In genomic region chr17:23564368-23564715, GRCm38 (mm10) we compare ENCODE assay signal across 9 mouse cellular contexts. TPM values are rescaled to one million over a fixed set of nuclear protein-coding genes. Genes with fewer than 3 reads are reported as not detected.
DNase-seq lines count a peak whose midpoint lies in the region; ATAC-seq and TF ChIP-seq lines count a peak whose summit lies in the region.
"Had no signal": no experiment of that assay in that cellular context is flagged by ENCODE, and none has a peak within 500 bp of the region (broad histone marks: within the 10 kb centered on the region; RNA-seq: fewer than 3 reads in every experiment).

No protein-coding gene starts in this region.

- H3K4me3 ChIP-seq in layer of hippocampus, adult 2 months: peak overlapping the region; percentile 83
- peak overlapping the region; percentile 69 for H3K4me3 ChIP-seq in embryonic facial prominence, embryonic 11.5 days (ENCODE audit: low read depth, low read length)
- H3K4me3 ChIP-seq in hindbrain, embryonic 16.5 days (ENCODE audit: low read length): peak overlapping the region; percentile 90
- H3K4me3 ChIP-seq in midbrain, embryonic 15.5 days: peak overlapping the region; percentile 87

- H3K4me1 ChIP-seq in embryonic facial prominence, embryonic 11.5 days (ENCODE audit: control insufficient read depth, insufficient read depth, low read length): no peaks in the 10 kb centered on the region
- H3K4me1 ChIP-seq in hindbrain, embryonic 16.5 days (ENCODE audit: control insufficient read depth, insufficient read depth, low read depth, low read length): peaks cover 14% of the 10 kb centered on the region
- peaks cover 17% of the 10 kb centered on the region for H3K4me1 ChIP-seq in midbrain, embryonic 15.5 days

- 2% methylated on average over 8 of the region's 8 CpGs for WGBS in embryonic facial prominence, embryonic 11.5 days
- WGBS in hindbrain, embryonic 16.5 days: under 1% methylated on average over 8 of the region's 8 CpGs
- 1% methylated on average over 8 of the region's 8 CpGs for whole genome bisulfite sequencing in midbrain, embryonic 15.5 days

- H3K9me3 ChIP-seq in embryonic facial prominence, embryonic 11.5 days (replicated peaks; ENCODE audit: control insufficient read depth, low read length): no peaks in the 10 kb centered on the region
- H3K9me3 ChIP-seq in hindbrain, embryonic 16.5 days (ENCODE audit: control insufficient read depth, low read length): no peaks in the 10 kb centered on the region
- H3K9me3 ChIP-seq in midbrain, embryonic 15.5 days: no peaks in the 10 kb centered on the region

- no peak for DNase-seq in layer of hippocampus, adult 2 months (ENCODE audit: low spot score in 2 of 2)
- DNase-seq in layer of hippocampus, postnatal 14 days (ENCODE audit: low spot score in 2 of 2): no peak
- DNase-seq in embryonic facial prominence, embryonic 11.5 days (ENCODE audit: low spot score): no peak
- DNase-seq in cerebellum, adult 11 months: no peak
- DNase-seq in thymus, postnatal 4 days: no peak

- peak overlapping the region; percentile 65 for H3K4me2 ChIP-seq in embryonic facial prominence, embryonic 11.5 days (ENCODE audit: low read depth, low read length)
- H3K4me2 ChIP-seq in hindbrain, embryonic 16.5 days (ENCODE audit: low read length): peak overlapping the region; percentile 92
- peak overlapping the region; percentile 82 for H3K4me2 ChIP-seq in midbrain, embryonic 15.5 days

- TF ChIP-seq CTCF in layer of hippocampus, adult 2 months (conservative IDR thresholded peaks at IDR 0.05): no peak

- peak overlapping the region; percentile 87 for H3K9ac ChIP-seq in embryonic facial prominence, embryonic 11.5 days (replicated peaks; ENCODE audit: low read length)
- peak overlapping the region; percentile 95 for H3K9ac ChIP-seq in hindbrain, embryonic 16.5 days (ENCODE audit: low read depth, low read length)
- peak overlapping the region; percentile 87 for H3K9ac ChIP-seq in midbrain, embryonic 15.5 days

- H3K27ac ChIP-seq in layer of hippocampus, adult 2 months: peak overlapping the region; percentile 92
- H3K27ac ChIP-seq in embryonic facial prominence, embryonic 11.5 days (replicated peaks; ENCODE audit: low read depth, low read length): peak overlapping the region; percentile 92
- H3K27ac ChIP-seq in hindbrain, embryonic 16.5 days (ENCODE audit: low read depth, low read length): peak overlapping the region; percentile 96
- H3K27ac ChIP-seq in midbrain, embryonic 15.5 days: peak overlapping the region; percentile 92

- no peaks in the 10 kb centered on the region; the same call in 1 of the 2 replicates for H3K36me3 ChIP-seq in embryonic facial prominence, embryonic 11.5 days (replicated peaks; ENCODE audit: control insufficient read depth, insufficient read depth, low read depth, low read length)
- H3K36me3 ChIP-seq in hindbrain, embryonic 16.5 days (ENCODE audit: control insufficient read depth, insufficient read depth, low read length): peaks cover 9% of the 10 kb centered on the region
- H3K36me3 ChIP-seq in midbrain, embryonic 15.5 days (replicated peaks): 0 out of 2 replicates have a peak, but pooled peaks cover 6% of the 10 kb centered on the region

- peak; percentile 78 for ATAC-seq in embryonic facial prominence, embryonic 11.5 days (replicated peaks; ENCODE audit: insufficient number of reproducible peaks, low FRiP score, low TSS enrichment, low read depth)
- peak; percentile 84 for ATAC-seq in hindbrain, embryonic 16.5 days
- peak; percentile 87 for ATAC-seq in midbrain, embryonic 15.5 days (replicated peaks)
- ATAC-seq in inflammation-experienced regulatory T-cells, adult 6 months: no peak

- H3K27me3 ChIP-seq in embryonic facial prominence, embryonic 11.5 days (ENCODE audit: control insufficient read depth, insufficient read depth, low read length): no peaks in the 10 kb centered on the region
- no peaks in the 10 kb centered on the region for H3K27me3 ChIP-seq in hindbrain, embryonic 16.5 days (replicated peaks; ENCODE audit: control insufficient read depth, insufficient read depth, low read length)
- H3K27me3 ChIP-seq in midbrain, embryonic 15.5 days (replicated peaks): no peaks in the 10 kb centered on the region

RNA-seq across cellular contexts. Expression of gene Zfp213, which starts 0.3 kb away (rescaled TPM):
- 1 to 10 TPM; 5.7 to 6.9 TPM for total RNA-seq in layer of hippocampus, adult 2 months (2021)
- 1 to 10 TPM; 4.6 to 6.5 TPM for total RNA-seq in layer of hippocampus, postnatal 14 days (2021)
- polyA plus RNA-seq in embryonic facial prominence, embryonic 11.5 days (2014; fragmentation: Nextera tagmentation; extraction: Ambion mirVana): 18.2 and 19.6 TPM in 2 replicates
- polyA plus RNA-seq in hindbrain, embryonic 16.5 days (2015; fragmentation: Nextera tagmentation; extraction: Ambion mirVana): 17.0 and 18.0 TPM in 2 replicates
- polyA plus RNA-seq in midbrain, embryonic 15.5 days (2015; fragmentation: Nextera tagmentation; extraction: Ambion mirVana): 19.4 and 19.7 TPM in 2 replicates
- 1 to 10 TPM; 4.0 to 5.5 (median 4.8) TPM for polyA plus RNA-seq in inflammation-experienced regulatory T-cells, adult 6 months (2017; shearing (Covaris generic))

RNA-seq across cellular contexts. Expression of gene Zfp13, which starts 34.9 kb away (rescaled TPM):
- total RNA-seq in layer of hippocampus, adult 2 months (2021): 10 to 100 TPM; 30.1 to 33.6 TPM
- total RNA-seq in layer of hippocampus, postnatal 14 days (2021): 10 to 100 TPM; 29.8 to 30.1 TPM
- polyA plus RNA-seq in embryonic facial prominence, embryonic 11.5 days (2014; fragmentation: Nextera tagmentation; extraction: Ambion mirVana): 17.1 and 19.0 TPM in 2 replicates
- 26.4 and 29.1 TPM in 2 replicates for polyA plus RNA-seq in hindbrain, embryonic 16.5 days (2015; fragmentation: Nextera tagmentation; extraction: Ambion mirVana)
- polyA plus RNA-seq in midbrain, embryonic 15.5 days (2015; fragmentation: Nextera tagmentation; extraction: Ambion mirVana): 30.4 and 31.9 TPM in 2 replicates
- under 1 TPM in 1 of 3 experiments, not detected in 2; 0.71 TPM for polyA plus RNA-seq in inflammation-experienced regulatory T-cells, adult 6 months (2017; shearing (Covaris generic))

RNA-seq across cellular contexts. Expression of gene Zscan10, which starts 36.3 kb away (rescaled TPM):
- not detected for total RNA-seq in layer of hippocampus, adult 2 months (2021)
- total RNA-seq in layer of hippocampus, postnatal 14 days (2021): under 1 TPM in 1 of 2 experiments, not detected in 1; 0.36 TPM
- polyA plus RNA-seq in embryonic facial prominence, embryonic 11.5 days (2014; fragmentation: Nextera tagmentation; extraction: Ambion mirVana): 0.28 and 0.59 TPM in 2 replicates
- polyA plus RNA-seq in hindbrain, embryonic 16.5 days (2015; fragmentation: Nextera tagmentation; extraction: Ambion mirVana): 0.20 and 0.25 TPM in 2 replicates
- not detected in 2 replicates for polyA plus RNA-seq in midbrain, embryonic 15.5 days (2015; fragmentation: Nextera tagmentation; extraction: Ambion mirVana)
- 1 to 10 TPM in 2 of 3 experiments, under 1 TPM in 1; 0.73 to 3.1 (median 1.2) TPM for polyA plus RNA-seq in inflammation-experienced regulatory T-cells, adult 6 months (2017; shearing (Covaris generic))
- total RNA-seq: layer of hippocampus, postnatal 25 days had no signal

Comparison
In these comparisons a context has a peak if more than half of its experiments do, and no peak if none do; other contexts are left out.
1. RNA of gene Zfp13, which starts 34.9 kb away (polyA plus RNA-seq): 30.4 to 31.9 TPM in midbrain, embryonic 15.5 days, 26.4 to 29.1 TPM in hindbrain, embryonic 16.5 days and 17.1 to 19.0 TPM in embryonic facial prominence, embryonic 11.5 days; 0.71 TPM in inflammation-experienced regulatory T-cells, adult 6 months; every median in the first group is over 10 times any median in the second.
2. Peak in every context shown above with its lines, with median percentiles within 50 percentile points of each other: H3K27ac ChIP-seq, H3K4me3 ChIP-seq, H3K4me2 ChIP-seq and H3K9ac ChIP-seq.